Mouse (Mus musculus) lung, postnatal 0 days (tissue): ENCODE data around the gene Matn4. TPM values are rescaled to one million over a fixed set of nuclear protein-coding genes. Genes with fewer than 3 reads are reported as not detected.

ENCODE experiments used
- ATAC-seq: fragments of 200-750 bp; cut with Nextera tagmentation; 2 replicates; pipeline ENCODE4 v1.8.0; 2017; ENCODE audit warnings: moderate library complexity
- DNase-seq: peaks from one replicate; pipeline ENCODE4 v3.0.0-alpha.2; 2016; ENCODE audit warnings: low spot score
- H3K27ac ChIP-seq: fragments of 300-500 bp; sonication (generic); 2 replicates; pipeline ENCODE4 v1.5.1; 2014; ENCODE audit warnings: antibody characterized with exemption, mild to moderate bottlenecking, low read length, mixed read lengths
- H3K27me3 ChIP-seq: fragments of 300-500 bp; sonication (generic); replicated peaks from 2 replicates; pipeline ENCODE4 v1.6.1; 2014; ENCODE audit warnings: low read length, mixed read lengths; ENCODE audit not compliant: insufficient read depth
- H3K36me3 ChIP-seq: fragments of 300-500 bp; sonication (generic); 2 replicates; pipeline ENCODE4 v1.6.1; 2014; ENCODE audit warnings: low read length, mixed read lengths; ENCODE audit not compliant: insufficient read depth
- H3K4me1 ChIP-seq: fragments of 300-500 bp; sonication (generic); 2 replicates; pipeline ENCODE4 v1.6.1; 2014; ENCODE audit warnings: antibody characterized with exemption, low read depth, low read length, mixed read lengths; ENCODE audit not compliant: insufficient read depth
- H3K4me2 ChIP-seq: fragments of 300-500 bp; sonication (generic); replicated peaks from 2 replicates; pipeline ENCODE4 v1.6.1; 2014; ENCODE audit warnings: low read depth, mild to moderate bottlenecking, low read length, moderate library complexity, mixed read lengths
- H3K4me3 ChIP-seq: fragments of 300-500 bp; sonication (generic); 2 replicates; pipeline ENCODE4 v1.5.1; 2014; ENCODE audit warnings: low read depth, low read length
- H3K9ac ChIP-seq: fragments of 300-500 bp; sonication (generic); replicated peaks from 2 replicates; pipeline ENCODE4 v1.6.1; 2014; ENCODE audit warnings: low read depth, mild to moderate bottlenecking
- H3K9me3 ChIP-seq: fragments of 300-500 bp; sonication (generic); 2 replicates; pipeline ENCODE4 v1.6.1; 2016; ENCODE audit warnings: low read length, mixed read lengths
- CTCF ChIP-seq: IDR thresholded peaks from 2 replicates; pipeline ENCODE4 v1.5.1; 2016; ENCODE audit warnings: antibody characterized with exemption, mild to moderate bottlenecking
- EP300 ChIP-seq: IDR thresholded peaks from 2 replicates; pipeline ENCODE4 v1.6.1; 2016; ENCODE audit warnings: antibody characterized with exemption, mild to moderate bottlenecking, control low read depth
- WGBS: fragments of 180-500 bp; shearing (Covaris S2); extraction: QIAGEN DNeasy Blood & Tissue Kit; methylation state at CpG from one replicate; pipeline ENCODE4 v1.1.7; 2014; 5-methylcytosine and 5-hydroxymethylcytosine counted together
- polyA plus RNA-seq: library from polyadenylated mRNA; unstranded; fragments of >200 nt; fragmentation: Nextera tagmentation; extraction: Ambion mirVana; gene quantifications from 2 replicates; pipeline ENCODE4 v1.2.1, GENCODE M21; 2015

Gene Matn4
- polyA plus RNA-seq, 1 experiment from 2014 or later = 71.4 TPM

DNA sequence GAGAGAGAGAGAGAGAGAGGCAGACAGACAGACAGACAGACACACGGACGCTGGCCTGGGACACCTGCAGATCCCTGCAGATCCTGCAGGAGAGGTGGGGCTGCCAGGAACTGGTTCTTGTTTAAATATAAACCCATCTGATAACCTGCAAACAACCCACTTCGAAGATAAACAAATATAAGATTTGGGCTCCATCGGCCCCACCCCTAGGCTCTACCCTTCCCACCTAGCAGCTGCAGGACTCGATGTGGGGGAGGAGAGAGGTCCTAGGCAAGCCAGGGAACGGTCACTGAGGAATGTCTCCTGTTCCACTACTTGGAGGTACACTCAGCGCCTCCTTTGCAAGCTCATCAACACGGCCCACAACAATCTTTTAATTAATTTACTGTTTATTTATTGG is 33.3 kb upstream of the Matn4 start:
- Histone ChIP-seq H3K4me1 (peaks cover 34% of the 10 kb centered on the region), H3K4me2 (peak overlapping the region; percentile 30; the same call in 1 of the 2 replicates), H3K27ac (0 out of 2 replicates have a peak overlapping the region, but pooled peaks have one; percentile 34), H3K9ac (no peak overlapping the region), H3K27me3 (no peaks in the 10 kb centered on the region), H3K4me3 (no peak overlapping the region; the same call in 1 of the 2 replicates), H3K36me3 (no peaks in the 10 kb centered on the region), H3K9me3 (no peaks in the 10 kb centered on the region)
- DNase-seq = no peak
- TF ChIP-seq EP300 = no peak
- TF ChIP-seq CTCF = no peak
- no peak for ATAC-seq
- WGBS = 33% methylated on average over 8 of the region's 8 CpGs

GRCm38 (mm10) chr2:164437710-164438109 is 32.8 kb upstream of the Matn4 start:
- DNase-seq = no peak
- H3K27me3 ChIP-seq = no peaks in the 10 kb centered on the region
- H3K4me2 ChIP-seq = peak overlapping the region; percentile 30; the same call in 1 of the 2 replicates
- H3K9ac ChIP-seq = no peak overlapping the region
- no peaks in the 10 kb centered on the region for H3K9me3 ChIP-seq
- no peak for TF ChIP-seq CTCF
- no peak for TF ChIP-seq EP300
- no peak overlapping the region for H3K4me3 ChIP-seq
- peak overlapping the region; percentile 51; the same call in 1 of the 2 replicates for H3K27ac ChIP-seq
- WGBS = 48% methylated on average over 6 of the region's 6 CpGs
- peaks cover 40% of the 10 kb centered on the region for H3K4me1 ChIP-seq
- no peak for ATAC-seq
- H3K36me3 ChIP-seq = no peaks in the 10 kb centered on the region

DNA sequence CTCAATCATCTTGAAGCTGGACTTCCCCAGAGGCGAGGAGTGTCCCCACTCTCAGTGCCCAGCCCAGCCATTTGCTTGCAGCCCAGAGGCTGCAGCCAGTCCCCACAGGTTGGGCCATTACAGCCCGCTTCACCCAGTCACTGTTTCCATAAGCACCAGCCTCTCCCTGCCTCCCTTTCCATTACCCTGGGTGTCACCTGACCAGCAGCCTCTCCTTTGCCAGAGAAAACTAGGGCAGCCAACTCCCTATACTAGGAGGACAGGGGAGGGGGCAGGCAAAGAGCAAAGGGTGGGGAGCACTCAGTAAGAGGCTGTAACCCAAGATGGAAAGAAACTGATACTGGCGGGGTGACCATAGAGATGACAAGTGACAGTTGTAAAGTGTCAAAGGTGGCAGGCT is 32.0 kb upstream of the Matn4 start:
- peak overlapping the region; percentile 51; the same call in 1 of the 2 replicates for H3K27ac ChIP-seq
- no peak overlapping the region; the same call in 1 of the 2 replicates for H3K4me3 ChIP-seq
- peak overlapping the region; percentile 28 for H3K4me2 ChIP-seq
- WGBS = 55% methylated on average over 3 of the region's 3 CpGs
- no peaks in the 10 kb centered on the region for H3K27me3 ChIP-seq
- H3K9me3 ChIP-seq = no peaks in the 10 kb centered on the region
- ATAC-seq (peak; percentile 21), DNase-seq (peak; percentile 66)
- TF ChIP-seq EP300 = no peak
- no peak overlapping the region for H3K9ac ChIP-seq
- peaks cover 47% of the 10 kb centered on the region for H3K4me1 ChIP-seq
- H3K36me3 ChIP-seq = no peaks in the 10 kb centered on the region

DNA sequence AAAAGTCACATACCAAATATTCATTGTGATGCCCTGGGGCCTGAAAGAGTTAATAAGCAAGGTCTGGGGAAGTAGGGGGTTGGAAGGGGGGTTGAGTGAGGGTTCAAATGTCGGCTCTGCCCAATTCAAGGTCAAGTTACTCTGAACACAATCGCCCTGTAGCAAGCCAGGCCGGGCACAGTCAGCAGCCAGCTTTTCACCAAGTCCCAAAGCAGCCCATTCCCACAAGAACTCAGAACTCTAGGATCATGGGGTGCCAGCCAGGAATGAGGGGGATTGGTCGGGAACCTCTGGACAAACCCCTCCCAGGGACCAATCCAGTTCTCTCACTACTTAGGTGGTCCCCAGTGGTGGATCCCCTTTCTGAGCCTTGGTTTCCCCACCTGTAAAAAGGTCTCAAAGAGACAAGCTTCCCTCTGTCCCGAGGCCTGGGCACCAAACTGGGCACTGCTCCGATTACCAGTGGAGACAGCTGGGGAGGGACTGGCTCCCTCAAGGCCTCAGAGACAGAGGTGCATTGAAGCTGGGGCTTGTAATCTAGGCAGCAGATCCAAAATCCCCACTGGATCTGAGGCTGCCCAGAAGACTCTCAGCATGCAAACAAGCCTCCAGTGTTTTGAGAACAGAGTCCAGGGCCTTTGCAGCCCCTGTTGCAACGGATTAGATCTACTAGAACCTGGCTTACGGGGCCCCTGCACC is 31.4 kb upstream of the Matn4 start:
- DNase-seq = no peak
- no peaks in the 10 kb centered on the region for H3K9me3 ChIP-seq
- no peaks in the 10 kb centered on the region for H3K27me3 ChIP-seq
- H3K36me3 ChIP-seq = no peaks in the 10 kb centered on the region
- WGBS = 31% methylated on average over 8 of the region's 8 CpGs
- no peak overlapping the region for H3K9ac ChIP-seq
- peaks cover 52% of the 10 kb centered on the region for H3K4me1 ChIP-seq
- no peak for ATAC-seq
- no peak for TF ChIP-seq CTCF
- TF ChIP-seq EP300 = no peak
- peak overlapping the region; percentile 28 for H3K4me2 ChIP-seq
- no peak overlapping the region for H3K4me3 ChIP-seq
- peak overlapping the region; percentile 51 for H3K27ac ChIP-seq

- DNase-seq (peak; percentile 58), ATAC-seq (peak; percentile 7; the same call in 1 of the 2 replicates)
- Histone ChIP-seq H3K4me3 (no peak overlapping the region), H3K9ac (no peak overlapping the region), H3K27ac (peak overlapping the region; percentile 16; the same call in 1 of the 2 replicates), H3K27me3 (no peaks in the 10 kb centered on the region), H3K4me1 (peaks cover 59% of the 10 kb centered on the region), H3K4me2 (peak overlapping the region; percentile 28; the same call in 1 of the 2 replicates), H3K9me3 (no peaks in the 10 kb centered on the region), H3K36me3 (no peaks in the 10 kb centered on the region)
- TF ChIP-seq CTCF (no peak), EP300 (no peak)
- 27% methylated on average over 5 of the region's 5 CpGs for WGBS
Measured at GRCm38 (mm10) chr2:164435216-164436090, 30.5 kb upstream of the Matn4 start.

- 0 out of 2 replicates have a peak overlapping the region, but pooled peaks have one; percentile 16 for H3K27ac ChIP-seq
- 34% methylated on average over 3 of the region's 3 CpGs for WGBS
- TF ChIP-seq EP300 = no peak
- TF ChIP-seq CTCF = no peak
- H3K9me3 ChIP-seq = no peaks in the 10 kb centered on the region
- no peak for ATAC-seq
- no peaks in the 10 kb centered on the region for H3K27me3 ChIP-seq
- no peak overlapping the region for H3K4me2 ChIP-seq
- no peak for DNase-seq
- no peak overlapping the region for H3K9ac ChIP-seq
- H3K4me1 ChIP-seq = peaks cover 58% of the 10 kb centered on the region
- no peak overlapping the region for H3K4me3 ChIP-seq
- H3K36me3 ChIP-seq = 0 out of 2 replicates have a peak, but pooled peaks cover 2% of the 10 kb centered on the region
Measured at GRCm38 (mm10) chr2:164434681-164435080, 29.7 kb upstream of the Matn4 start.
